Mouse (Mus musculus): ENCODE measurements around the gene Rhoc.

GRCm38 (mm10) chr3:104818749-104819134 is 30.6 kb downstream of the Rhoc start:
- no peak for TF ChIP-seq CTCF (IDR thresholded peaks at IDR 0.05; ENCODE audit: control insufficient read depth, insufficient read depth, low read length)
- no peak for TF ChIP-seq POLR2A (IDR thresholded peaks at IDR 0.05; ENCODE audit: borderline replicate concordance, control insufficient read depth, low read depth, low read length)

Data from bone marrow, adult 2 months (tissue).